Mouse (Mus musculus) embryo, embryonic 10.5 days (tissue): ENCODE measurements around the gene Gm20388.

Experiments used
- DNase-seq: peaks from one replicate; pipeline ENCODE4 v3.0.0-alpha.2; 2015; ENCODE audit warnings: low spot score

The Gm20388 gene

GRCm38 (mm10) chr8:122436146-122436545 lies 2525.5 kb downstream of the Gm20388 start:
- DNase-seq = no peak

DNA sequence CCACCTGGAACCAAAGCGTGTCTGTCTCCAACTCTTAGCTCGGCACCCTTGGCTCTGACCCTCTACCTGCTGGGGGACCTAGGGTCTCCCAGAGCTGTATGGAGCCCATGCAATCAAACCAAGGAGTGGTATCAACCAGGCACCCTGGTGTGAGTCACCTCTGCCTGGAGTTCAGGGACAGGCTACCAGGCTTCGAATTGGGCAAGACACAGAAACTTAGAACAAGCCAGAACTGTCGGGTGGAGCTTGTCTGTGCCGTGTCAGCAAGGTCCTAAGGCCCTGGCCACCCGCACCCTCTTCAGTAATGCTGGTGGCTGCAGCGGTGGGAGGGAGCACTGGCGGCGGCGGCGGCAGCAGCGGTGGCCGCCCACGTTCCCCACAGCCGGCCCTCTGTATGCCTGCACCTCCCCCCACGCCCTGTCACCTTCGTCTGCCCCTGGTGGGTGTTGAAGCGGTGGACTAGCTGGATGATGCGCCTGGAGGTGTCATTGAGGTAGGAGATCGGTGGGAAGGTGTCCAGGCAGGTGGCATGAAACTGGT lies 2526.0 kb downstream of the Gm20388 start:
- DNase-seq = no peak

- DNase-seq = no peak
Measured at GRCm38 (mm10) chr8:122437708-122438331, 2527.2 kb downstream of the Gm20388 start.

DNA sequence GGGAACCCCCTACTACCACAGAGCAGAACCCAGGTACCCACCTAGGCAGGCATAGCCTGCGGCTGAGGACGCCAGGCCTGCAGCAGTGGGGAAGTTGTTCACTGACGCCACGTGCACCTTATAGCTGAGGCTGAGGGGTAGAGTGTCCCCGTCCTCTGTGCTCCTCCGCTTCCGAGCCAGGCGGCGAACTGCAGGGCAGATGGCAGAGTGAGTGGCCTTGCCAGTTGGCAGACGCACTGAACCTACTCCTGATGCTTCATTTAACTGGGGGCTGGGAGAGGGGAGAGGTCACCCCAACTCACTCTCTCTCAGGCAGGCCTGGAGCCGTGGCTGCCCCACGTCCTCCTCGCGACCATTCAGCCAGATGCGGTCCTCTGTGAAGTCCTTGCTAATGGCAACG lies 2528.7 kb downstream of the Gm20388 start:
- no peak for DNase-seq

GRCm38 (mm10) chr8:122441326-122441725 lies 2530.7 kb downstream of the Gm20388 start:
- no peak for DNase-seq

DNA sequence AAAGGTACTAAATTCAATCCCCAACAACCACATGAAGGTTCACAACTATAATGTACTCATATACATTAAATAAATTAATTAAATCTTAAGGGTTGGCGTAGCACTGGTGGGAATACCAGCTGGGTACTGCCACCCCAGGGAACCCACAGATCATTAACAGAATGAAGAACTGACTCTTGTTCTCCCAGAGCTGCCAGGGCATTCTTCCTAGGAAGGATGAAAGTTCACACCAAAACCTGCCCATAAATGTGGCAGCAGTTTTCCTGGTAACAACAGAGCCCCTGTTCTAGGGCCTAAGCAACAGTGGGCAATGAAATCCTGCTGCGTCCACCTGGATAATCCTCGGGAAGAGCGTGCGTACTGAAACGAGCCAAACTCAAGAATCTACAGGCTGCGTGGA lies 2531.7 kb downstream of the Gm20388 start:
- DNase-seq = no peak

DNA sequence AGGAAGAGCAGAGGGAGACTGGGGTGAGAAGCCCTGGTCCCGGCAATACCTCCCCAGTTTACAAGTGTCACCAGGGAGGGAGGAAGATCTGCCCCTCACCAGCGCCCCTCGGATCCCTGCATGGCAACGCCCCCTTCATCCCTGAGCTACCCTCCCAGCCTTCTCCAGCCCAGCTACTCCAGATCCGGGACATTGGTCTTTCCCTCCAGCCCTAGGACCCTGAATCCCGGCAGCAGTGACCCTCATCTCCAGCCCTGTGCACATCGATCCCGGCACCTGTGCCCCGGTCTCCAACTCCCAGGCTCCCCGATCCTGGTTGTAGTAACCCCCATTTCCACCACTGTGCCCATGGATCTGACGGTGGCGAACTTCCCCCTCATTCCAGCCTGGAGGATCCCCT lies 2532.1 kb downstream of the Gm20388 start:
- peak; percentile 51 for DNase-seq

DNA sequence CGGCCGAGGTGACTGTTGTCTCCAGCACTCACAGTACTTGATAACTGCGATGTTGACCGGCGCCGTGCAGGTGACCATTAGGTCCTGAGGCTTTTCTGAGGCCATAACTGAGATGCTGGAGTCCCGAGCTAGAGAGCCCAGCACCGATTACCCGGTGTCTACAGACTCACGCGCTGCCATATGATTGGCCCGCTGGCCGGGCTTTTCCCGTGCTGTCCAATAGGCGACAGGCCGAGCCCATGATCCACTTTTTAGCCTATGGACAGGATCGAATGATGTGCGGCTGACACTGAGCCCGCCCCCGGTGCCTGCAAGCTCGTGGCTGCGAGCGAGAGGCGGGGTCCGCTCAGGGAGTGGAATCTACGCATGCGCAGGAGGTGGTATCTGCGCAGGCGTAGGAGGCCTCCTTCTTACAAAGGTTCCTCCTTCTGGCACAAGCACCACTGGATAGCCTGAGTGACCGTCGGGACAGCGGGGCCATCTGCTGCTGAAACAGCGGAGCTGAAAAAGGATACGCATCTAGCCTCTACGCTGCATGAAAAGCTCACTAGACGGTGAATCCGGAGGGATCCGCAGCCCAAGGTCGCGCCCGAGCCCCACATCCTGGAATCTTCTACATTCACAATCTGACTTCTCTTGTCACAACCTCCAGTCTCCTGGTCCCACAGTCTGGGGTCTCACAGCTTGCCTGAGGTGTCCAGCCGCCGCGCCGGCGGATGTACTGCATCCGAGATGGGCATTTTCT lies 2532.8 kb downstream of the Gm20388 start, which contains the start of gene Mvd:
Gene Mvd, minus strand, starts transcription at position 161 of the 745 bp plus-strand sequence.
- DNase-seq = peak; percentile 99

- peak; percentile 54 for DNase-seq
Measured at GRCm38 (mm10) chr8:122444058-122444748, 2533.6 kb downstream of the Gm20388 start.

- DNase-seq = no peak
Measured at GRCm38 (mm10) chr8:122445203-122445602, 2534.6 kb downstream of the Gm20388 start.

DNA sequence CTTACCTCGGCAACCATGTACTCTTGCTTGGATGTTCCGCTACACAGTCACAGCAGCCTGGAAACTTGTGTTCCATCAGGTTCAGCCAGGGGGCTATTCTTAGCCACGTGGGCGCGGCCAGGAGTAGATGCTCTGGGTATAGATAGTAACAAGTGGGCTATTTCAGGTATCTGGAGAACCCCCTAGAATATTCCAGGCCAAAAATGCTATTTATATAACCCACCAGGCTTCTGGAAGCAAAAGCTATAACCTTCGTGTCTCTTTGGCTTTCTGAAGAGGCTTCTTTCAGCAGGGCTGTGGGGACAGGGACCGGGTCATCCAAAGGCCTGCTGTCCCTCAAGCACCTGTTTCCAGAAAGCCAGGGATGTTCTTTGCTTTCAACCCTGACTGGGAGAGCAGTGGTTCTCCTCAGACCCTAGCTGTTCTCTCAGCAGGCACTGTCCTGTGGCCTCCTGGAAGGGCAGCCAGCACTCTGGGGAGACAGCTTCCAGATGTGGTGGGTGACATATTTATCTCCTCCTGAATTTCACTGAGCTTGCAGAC lies 2540.6 kb downstream of the Gm20388 start:
- DNase-seq = no peak

GRCm38 (mm10) chr8:122452154-122452553 lies 2541.5 kb downstream of the Gm20388 start:
- no peak for DNase-seq

DNA sequence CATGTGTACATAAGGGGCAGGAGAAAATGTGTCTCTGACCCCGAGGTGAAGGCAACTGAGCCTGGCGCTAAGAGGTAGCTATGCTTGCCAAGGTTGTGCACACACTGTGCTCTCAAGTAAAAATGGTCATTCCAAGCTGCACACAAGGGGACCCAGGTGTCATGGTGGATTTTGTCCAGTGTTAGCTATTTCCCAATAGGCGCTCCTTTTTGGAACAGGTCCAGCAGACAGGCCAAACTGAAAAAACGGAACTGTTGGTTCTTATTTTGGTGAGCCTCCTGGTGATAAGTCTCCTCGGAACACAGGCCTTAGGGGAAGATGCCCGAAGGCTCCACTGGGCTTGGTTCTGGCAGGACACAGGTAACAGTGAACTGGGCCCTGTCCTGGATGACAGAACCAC lies 2543.8 kb downstream of the Gm20388 start:
- DNase-seq = no peak

DNA sequence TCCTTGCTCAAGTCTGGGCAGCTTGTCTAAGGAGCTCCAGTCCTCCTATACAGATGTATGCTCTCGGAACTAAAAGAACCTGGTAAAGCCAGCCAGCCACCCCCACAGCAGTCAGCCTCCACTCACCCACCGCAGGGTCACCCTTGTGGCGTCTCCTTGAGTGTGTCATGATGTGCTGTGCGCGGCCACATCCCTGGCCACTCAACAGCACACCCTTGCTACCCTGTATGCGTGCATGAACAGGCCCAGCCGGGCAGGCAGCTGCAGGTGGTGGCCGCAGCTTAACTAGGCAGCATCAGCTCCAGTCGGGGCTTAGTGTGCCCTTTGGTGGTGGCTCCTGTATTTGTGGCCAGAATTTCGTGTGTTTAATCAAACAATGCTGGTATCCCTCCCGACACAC lies 2546.5 kb downstream of the Gm20388 start:
- DNase-seq = no peak

DNA sequence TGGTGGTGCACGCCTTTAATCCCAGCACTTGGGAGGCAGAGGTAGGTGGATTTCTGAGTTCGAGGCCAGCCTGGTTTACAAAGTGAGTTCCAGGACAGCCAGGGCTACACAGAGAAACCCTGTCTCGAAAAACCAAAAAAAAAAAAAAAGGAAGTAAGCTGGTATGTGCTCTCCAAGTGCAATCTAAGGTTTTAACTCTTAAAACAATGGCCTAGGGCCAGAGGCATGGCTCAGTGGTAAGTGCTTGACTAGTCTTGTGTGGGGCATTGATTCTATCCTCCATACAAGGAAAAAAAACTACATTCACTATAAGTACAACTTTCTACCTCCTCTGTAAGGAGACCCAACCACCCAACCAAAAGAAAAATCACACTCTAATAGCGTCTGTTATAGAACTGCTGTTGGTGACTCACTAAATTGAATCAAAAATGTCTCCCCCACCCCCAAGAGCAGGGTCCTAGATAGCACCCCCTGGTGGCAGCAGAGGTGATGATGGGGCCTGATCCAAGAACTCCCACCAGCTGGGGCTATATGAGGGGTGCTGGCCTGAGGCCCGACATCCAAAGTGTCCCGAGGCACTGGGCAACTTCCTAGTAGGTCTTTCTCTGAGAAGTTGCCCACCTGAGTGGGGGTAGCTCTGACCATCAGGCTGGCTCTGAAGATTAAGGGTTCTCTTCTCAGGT lies 2548.7 kb downstream of the Gm20388 start:
- DNase-seq = no peak

GRCm38 (mm10) chr8:122459990-122460389 lies 2549.3 kb downstream of the Gm20388 start:
- DNase-seq = no peak

DNA sequence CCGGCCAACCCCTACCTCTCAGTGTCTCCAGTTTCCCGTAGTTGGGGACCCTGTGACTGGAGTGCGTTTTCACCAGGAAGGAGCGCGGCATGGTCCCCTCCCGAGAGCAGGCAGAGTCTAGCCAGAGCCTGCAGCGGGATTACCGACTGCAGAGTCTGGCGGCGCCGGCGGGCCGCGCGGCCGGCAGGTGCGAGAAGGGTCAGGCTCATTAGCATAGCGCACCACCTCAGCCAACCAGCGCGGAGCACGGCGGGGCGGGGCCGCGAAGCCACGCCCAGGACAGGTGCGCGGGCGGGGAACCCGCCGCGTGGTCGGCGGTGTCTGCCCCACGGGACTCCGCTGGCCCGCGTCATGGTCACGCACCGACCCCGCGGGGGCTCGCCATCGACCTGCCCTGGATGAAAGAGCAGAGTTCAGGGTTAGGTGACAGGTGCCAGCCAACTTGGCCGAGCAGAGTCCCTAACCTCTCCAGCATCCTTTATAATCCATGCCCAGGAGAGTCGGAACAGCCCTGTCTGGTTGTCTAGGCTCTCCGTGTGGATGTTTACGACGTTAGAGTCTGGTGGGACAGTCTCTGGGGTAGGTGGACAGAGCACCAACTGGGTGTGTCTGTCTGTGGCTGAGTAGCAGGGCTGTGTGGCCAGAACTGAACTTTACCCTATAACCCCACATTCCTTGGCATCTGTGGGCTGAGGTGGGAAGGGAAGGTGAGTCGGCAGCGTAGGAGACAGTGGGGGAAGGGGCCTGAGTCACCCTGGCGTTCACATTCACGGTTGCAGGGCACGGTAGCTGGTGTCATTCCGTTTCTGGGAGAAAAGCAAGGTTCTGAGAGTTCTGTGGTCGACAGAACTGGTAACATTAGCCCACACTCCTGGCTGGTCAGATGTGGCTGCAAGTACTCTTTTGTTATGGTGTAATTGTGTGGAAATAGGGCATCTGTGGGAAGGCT lies 2550.2 kb downstream of the Gm20388 start, which contains the start of gene Snai3:
Gene Snai3, minus strand, starts transcription at position 210 of the 949 bp plus-strand sequence.
- peak; percentile 32 for DNase-seq

GRCm38 (mm10) chr8:122461473-122462148 lies 2551.0 kb downstream of the Gm20388 start:
- no peak for DNase-seq

GRCm38 (mm10) chr8:122462510-122462909 lies 2551.9 kb downstream of the Gm20388 start:
- no peak for DNase-seq
